Mouse (Mus musculus): Measurements from ENCODE around the gene Lca5.

The Lca5 gene

GRCm38 (mm10) chr9:83469871-83470270 lies 28.9 kb upstream of the Lca5 start:
- H3K4me3 ChIP-seq (replicated peaks; ENCODE audit: low read length) = no peak overlapping the region
- no peaks in the 10 kb centered on the region for H3K36me3 ChIP-seq (ENCODE audit: insufficient read depth, low read length)
- no peaks in the 10 kb centered on the region for H3K27me3 ChIP-seq (ENCODE audit: insufficient read depth, low read length)
- peaks cover 5% of the 10 kb centered on the region; the same call in 1 of the 2 replicates for H3K9me3 ChIP-seq (ENCODE audit: low read length)
- TF ChIP-seq NANOG (IDR thresholded peaks at IDR 0.05; ENCODE audit: borderline replicate concordance, low read length) = no peak
- TF ChIP-seq CTCF (conservative IDR thresholded peaks at IDR 0.05; ENCODE audit: low read length) = no peak
- TF ChIP-seq POU5F1 (IDR thresholded peaks at IDR 0.05; ENCODE audit: borderline replicate concordance, low read length) = no peak
- no peaks in the 10 kb centered on the region for H3K4me1 ChIP-seq (replicated peaks; ENCODE audit: low read depth, low read length)

- Histone ChIP-seq H3K27me3 (ENCODE audit: insufficient read depth, low read length) (peaks cover 14% of the 10 kb centered on the region), H3K36me3 (ENCODE audit: insufficient read depth, low read length) (no peaks in the 10 kb centered on the region), H3K4me3 (replicated peaks; ENCODE audit: low read length) (peak overlapping the region; percentile 71), H3K9me3 (ENCODE audit: low read length) (no peaks in the 10 kb centered on the region), H3K4me1 (replicated peaks; ENCODE audit: low read depth, low read length) (peaks cover 20% of the 10 kb centered on the region)
- TF ChIP-seq POU5F1 (IDR thresholded peaks at IDR 0.05; ENCODE audit: borderline replicate concordance, low read length) (no peak), CTCF (conservative IDR thresholded peaks at IDR 0.05; ENCODE audit: low read length) (no peak), NANOG (IDR thresholded peaks at IDR 0.05; ENCODE audit: borderline replicate concordance, low read length) (no peak)
Measured at GRCm38 (mm10) chr9:83447771-83448170, 6.8 kb upstream of the Lca5 start.

GRCm38 (mm10) chr9:83447176-83447575 lies 6.2 kb upstream of the Lca5 start:
- TF ChIP-seq CTCF (conservative IDR thresholded peaks at IDR 0.05; ENCODE audit: low read length) (no peak), NANOG (IDR thresholded peaks at IDR 0.05; ENCODE audit: borderline replicate concordance, low read length) (no peak), POU5F1 (IDR thresholded peaks at IDR 0.05; ENCODE audit: borderline replicate concordance, low read length) (no peak)
- peaks cover 20% of the 10 kb centered on the region for H3K4me1 ChIP-seq (replicated peaks; ENCODE audit: low read depth, low read length)
- no peaks in the 10 kb centered on the region for H3K36me3 ChIP-seq (ENCODE audit: insufficient read depth, low read length)
- peaks cover 14% of the 10 kb centered on the region for H3K27me3 ChIP-seq (ENCODE audit: insufficient read depth, low read length)
- H3K9me3 ChIP-seq (ENCODE audit: low read length) = no peaks in the 10 kb centered on the region
- peak overlapping the region; percentile 71 for H3K4me3 ChIP-seq (replicated peaks; ENCODE audit: low read length)

GRCm38 (mm10) chr9:83437621-83438020 lies 3.3 kb downstream of the Lca5 start:
- TF ChIP-seq NANOG (IDR thresholded peaks at IDR 0.05; ENCODE audit: borderline replicate concordance, low read length) (no peak), POU5F1 (IDR thresholded peaks at IDR 0.05; ENCODE audit: borderline replicate concordance, low read length) (no peak), CTCF (conservative IDR thresholded peaks at IDR 0.05; ENCODE audit: low read length) (no peak)
- no peaks in the 10 kb centered on the region for H3K9me3 ChIP-seq (ENCODE audit: low read length)

GRCm38 (mm10) chr9:83434489-83434888 lies 6.4 kb downstream of the Lca5 start:
- no peaks in the 10 kb centered on the region for H3K9me3 ChIP-seq (ENCODE audit: low read length)
- no peaks in the 10 kb centered on the region for H3K27me3 ChIP-seq (ENCODE audit: insufficient read depth, low read length)
- H3K4me1 ChIP-seq (replicated peaks; ENCODE audit: low read depth, low read length) = peaks cover 8% of the 10 kb centered on the region; the same call in 1 of the 2 replicates
- no peak overlapping the region for H3K4me3 ChIP-seq (replicated peaks; ENCODE audit: low read length)
- TF ChIP-seq CTCF (conservative IDR thresholded peaks at IDR 0.05; ENCODE audit: low read length) (no peak), NANOG (IDR thresholded peaks at IDR 0.05; ENCODE audit: borderline replicate concordance, low read length) (no peak), POU5F1 (IDR thresholded peaks at IDR 0.05; ENCODE audit: borderline replicate concordance, low read length) (no peak)
- H3K36me3 ChIP-seq (ENCODE audit: insufficient read depth, low read length) = no peaks in the 10 kb centered on the region

More at GRCm38 (mm10) chr9:83437621-83438020, 3.3 kb downstream of the Lca5 start:
- Histone ChIP-seq H3K36me3 (ENCODE audit: insufficient read depth, low read length) (no peaks in the 10 kb centered on the region), H3K4me3 (replicated peaks; ENCODE audit: low read length) (no peak overlapping the region), H3K27me3 (ENCODE audit: insufficient read depth, low read length) (no peaks in the 10 kb centered on the region), H3K4me1 (replicated peaks; ENCODE audit: low read depth, low read length) (peaks cover 16% of the 10 kb centered on the region)

- Histone ChIP-seq H3K27me3 (ENCODE audit: insufficient read depth, low read length) (no peaks in the 10 kb centered on the region), H3K4me3 (replicated peaks; ENCODE audit: low read length) (no peak overlapping the region), H3K9me3 (ENCODE audit: low read length) (no peaks in the 10 kb centered on the region), H3K36me3 (ENCODE audit: insufficient read depth, low read length) (no peaks in the 10 kb centered on the region), H3K4me1 (replicated peaks; ENCODE audit: low read depth, low read length) (0 out of 2 replicates have a peak, but pooled peaks cover 8% of the 10 kb centered on the region)
- no peak for TF ChIP-seq POU5F1 (IDR thresholded peaks at IDR 0.05; ENCODE audit: borderline replicate concordance, low read length)
- TF ChIP-seq NANOG (IDR thresholded peaks at IDR 0.05; ENCODE audit: borderline replicate concordance, low read length) = no peak
- TF ChIP-seq CTCF (conservative IDR thresholded peaks at IDR 0.05; ENCODE audit: low read length) = peak; percentile 76
Measured at GRCm38 (mm10) chr9:83433661-83434060, 7.3 kb downstream of the Lca5 start.

GRCm38 (mm10) chr9:83427926-83428325 lies 13.0 kb downstream of the Lca5 start:
- no peak for TF ChIP-seq NANOG (IDR thresholded peaks at IDR 0.05; ENCODE audit: borderline replicate concordance, low read length)
- TF ChIP-seq POU5F1 (IDR thresholded peaks at IDR 0.05; ENCODE audit: borderline replicate concordance, low read length) = no peak
- no peak for TF ChIP-seq CTCF (conservative IDR thresholded peaks at IDR 0.05; ENCODE audit: low read length)
- peaks cover 9% of the 10 kb centered on the region; the same call in 1 of the 2 replicates for H3K4me1 ChIP-seq (replicated peaks; ENCODE audit: low read depth, low read length)
- no peak overlapping the region for H3K4me3 ChIP-seq (replicated peaks; ENCODE audit: low read length)
- H3K36me3 ChIP-seq (ENCODE audit: insufficient read depth, low read length) = peaks cover 4% of the 10 kb centered on the region; the same call in 1 of the 2 replicates
- H3K27me3 ChIP-seq (ENCODE audit: insufficient read depth, low read length) = no peaks in the 10 kb centered on the region
- no peaks in the 10 kb centered on the region for H3K9me3 ChIP-seq (ENCODE audit: low read length)

- Histone ChIP-seq H3K27me3 (ENCODE audit: insufficient read depth, low read length) (no peaks in the 10 kb centered on the region), H3K9me3 (ENCODE audit: low read length) (no peaks in the 10 kb centered on the region; the same call in 1 of the 2 replicates), H3K36me3 (ENCODE audit: insufficient read depth, low read length) (0 out of 2 replicates have a peak, but pooled peaks cover 3% of the 10 kb centered on the region), H3K4me1 (replicated peaks; ENCODE audit: low read depth, low read length) (peaks cover 5% of the 10 kb centered on the region; the same call in 1 of the 2 replicates), H3K4me3 (replicated peaks; ENCODE audit: low read length) (no peak overlapping the region)
- TF ChIP-seq NANOG (IDR thresholded peaks at IDR 0.05; ENCODE audit: borderline replicate concordance, low read length) (no peak), POU5F1 (IDR thresholded peaks at IDR 0.05; ENCODE audit: borderline replicate concordance, low read length) (no peak)
Measured at GRCm38 (mm10) chr9:83418965-83419364, 22.0 kb downstream of the Lca5 start.

- Histone ChIP-seq H3K36me3 (ENCODE audit: insufficient read depth, low read length) (no peaks in the 10 kb centered on the region), H3K27me3 (ENCODE audit: insufficient read depth, low read length) (no peaks in the 10 kb centered on the region), H3K4me1 (replicated peaks; ENCODE audit: low read depth, low read length) (no peaks in the 10 kb centered on the region), H3K9me3 (ENCODE audit: low read length) (no peaks in the 10 kb centered on the region; the same call in 1 of the 2 replicates), H3K4me3 (replicated peaks; ENCODE audit: low read length) (no peak overlapping the region)
- TF ChIP-seq NANOG (IDR thresholded peaks at IDR 0.05; ENCODE audit: borderline replicate concordance, low read length) = no peak
- TF ChIP-seq CTCF (conservative IDR thresholded peaks at IDR 0.05; ENCODE audit: low read length) = peak; percentile 35
- TF ChIP-seq POU5F1 (IDR thresholded peaks at IDR 0.05; ENCODE audit: borderline replicate concordance, low read length) = no peak
Measured at GRCm38 (mm10) chr9:83413046-83413445, 27.9 kb downstream of the Lca5 start.

Data from E14TG2a.4 (cell line).